Mouse (Mus musculus) MEL (cell line): Measurements from ENCODE around the gene B4galnt3.

Source experiments
- CTCF ChIP-seq, 3 experiments: IDR thresholded peaks in 2 of 3; conservative IDR thresholded peaks in 1 of 3; 2 replicates each; pipeline ENCODE4 v1.5.1; 2011 to 2012; ENCODE audit warnings: low read length in 3 of 3, low read depth in 2 of 3, mild to moderate bottlenecking in 2 of 3, improper control_type of control experiment in 1 of 3, inconsistent platforms in 1 of 3, mixed read lengths in 1 of 3, moderate library complexity in 1 of 3; ENCODE audit not compliant: control insufficient read depth in 1 of 3, insufficient read depth in 1 of 3, poor library complexity in 1 of 3, severe bottlenecking in 1 of 3
- GATA1 ChIP-seq: IDR thresholded peaks from 2 replicates; pipeline ENCODE4 v1.6.1; 2011; ENCODE audit warnings: low read depth, low read length, improper control_type of control experiment
- HCFC1 ChIP-seq: IDR thresholded peaks from 2 replicates; pipeline ENCODE4 v1.6.1; 2012; ENCODE audit warnings: low read depth, mild to moderate bottlenecking, inconsistent platforms, low read length, improper control_type of control experiment, moderate library complexity
- KAT2A ChIP-seq: conservative IDR thresholded peaks from 2 replicates; pipeline ENCODE4 v1.6.1; 2012; ENCODE audit warnings: low read depth, low read length, improper control_type of control experiment, inconsistent platforms
- MAX ChIP-seq: IDR thresholded peaks from 2 replicates; pipeline ENCODE4 v1.6.1; 2011; ENCODE audit warnings: low read length, improper control_type of control experiment
- MXI1 ChIP-seq: IDR thresholded peaks from 2 replicates; pipeline ENCODE4 v1.6.1; 2011; ENCODE audit warnings: mild to moderate bottlenecking, low read depth, low read length, improper control_type of control experiment
- POLR2A ChIP-seq, 2 experiments: IDR thresholded peaks; 2 replicates each; pipeline ENCODE4 v1.6.1; 2011 to 2012; ENCODE audit warnings: low read length in 2 of 2, mild to moderate bottlenecking in 2 of 2, control low read depth in 1 of 2, improper control_type of control experiment in 1 of 2, low read depth in 1 of 2, moderate library complexity in 1 of 2; ENCODE audit not compliant: control insufficient read depth in 1 of 2, insufficient read depth in 1 of 2, poor library complexity in 1 of 2
- SIN3A ChIP-seq: IDR thresholded peaks from 2 replicates; pipeline ENCODE4 v1.6.1; 2012; ENCODE audit warnings: low read length, improper control_type of control experiment, inconsistent platforms
- SMC3 ChIP-seq: IDR thresholded peaks from 2 replicates; pipeline ENCODE4 v1.6.1; 2011; ENCODE audit warnings: low read depth, low read length, improper control_type of control experiment
- USF1 ChIP-seq: IDR thresholded peaks from 2 replicates; pipeline ENCODE4 v1.6.1; 2014; ENCODE audit warnings: low read depth, mild to moderate bottlenecking, inconsistent platforms, low read length, improper control_type of control experiment, moderate library complexity
- ZC3H11A ChIP-seq: IDR thresholded peaks from 2 replicates; pipeline ENCODE4 v1.6.1; 2012; ENCODE audit warnings: low read depth, mild to moderate bottlenecking, inconsistent platforms, low read length, improper control_type of control experiment
- ZKSCAN1 ChIP-seq: IDR thresholded peaks from 2 replicates; pipeline ENCODE4 v1.6.1; 2012; ENCODE audit warnings: low read depth, mild to moderate bottlenecking, inconsistent platforms, low read length, improper control_type of control experiment, moderate library complexity
- ZMIZ1 ChIP-seq: IDR thresholded peaks from 2 replicates; pipeline ENCODE4 v1.6.1; 2012; ENCODE audit warnings: low read depth, mild to moderate bottlenecking, inconsistent platforms, low read length, improper control_type of control experiment, moderate library complexity
- ZNF384 ChIP-seq: IDR thresholded peaks from 2 replicates; pipeline ENCODE4 v1.6.1; 2012; ENCODE audit warnings: low read depth, mild to moderate bottlenecking, inconsistent platforms, low read length, improper control_type of control experiment

- TF ChIP-seq SMC3: no peak
- TF ChIP-seq MXI1: no peak
- TF ChIP-seq MAX: no peak
- TF ChIP-seq ZKSCAN1: no peak
- no peak for TF ChIP-seq GATA1
- no peak for TF ChIP-seq CTCF (IDR thresholded peaks at IDR 0.05 in 2 of 3, conservative IDR thresholded peaks at IDR 0.05 in 1 of 3; ENCODE audit: control insufficient read depth in 1 of 3, insufficient read depth in 1 of 3, low read depth in 2 of 3, low read length in 3 of 3, poor library complexity in 1 of 3, severe bottlenecking in 1 of 3)
- no peak for TF ChIP-seq USF1
- no peak for TF ChIP-seq ZNF384
- TF ChIP-seq KAT2A: no peak
- no peak for TF ChIP-seq SIN3A
- TF ChIP-seq POLR2A (IDR thresholded peaks at IDR 0.05; ENCODE audit: control insufficient read depth in 1 of 2, insufficient read depth in 1 of 2, low read depth in 1 of 2, low read length in 2 of 2, poor library complexity in 1 of 2): no peak
- no peak for TF ChIP-seq ZC3H11A
- TF ChIP-seq ZMIZ1: no peak
- TF ChIP-seq HCFC1: no peak
Measured at GRCm38 (mm10) chr6:120193793-120194192, 100.6 kb downstream of the B4galnt3 start.
